Mouse (Mus musculus) heart, adult 8-10 months (tissue): ENCODE data around the gene Tat. TPM values are rescaled to one million over a fixed set of nuclear protein-coding genes. Genes with fewer than 3 reads are reported as not detected.

Source experiments
- DNase-seq: peaks from one replicate; pipeline ENCODE4 v3.0.0; 2022; ENCODE audit warnings: low spot score
- total RNA-seq, 4 experiments: library from RNA; stranded (reverse); gene quantifications; 2 replicates each; pipeline ENCODE4 v1.2.4; 2022

The Tat gene
- total RNA-seq, 4 experiments from 2014 or later = 0.14 to 2.0 (median 0.41) TPM

DNA sequence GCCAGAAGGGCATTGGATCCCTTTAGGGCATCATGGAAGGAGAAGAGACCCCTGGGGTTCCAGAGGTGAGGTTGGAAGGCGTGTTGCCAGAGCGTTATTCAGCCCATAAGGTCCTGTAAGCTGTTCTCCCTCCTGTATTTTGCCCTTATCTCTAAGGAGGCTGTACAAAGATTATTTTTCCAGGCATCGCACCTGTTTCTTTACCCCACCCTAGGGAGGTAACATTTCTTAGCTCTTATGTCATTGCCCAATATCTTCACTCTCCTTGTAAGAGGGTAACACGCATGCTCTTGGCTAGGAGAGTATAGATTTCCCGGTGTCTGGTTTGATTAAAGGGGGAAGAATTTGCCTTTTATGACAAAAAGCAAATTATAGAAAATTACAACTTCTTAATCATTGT lies 49.4 kb downstream of the Tat start, which contains the start of gene Chst4:
Chst4 (minus strand) TSS at position 82 of the 400 bp plus-strand sequence.
- no peak for DNase-seq

DNA sequence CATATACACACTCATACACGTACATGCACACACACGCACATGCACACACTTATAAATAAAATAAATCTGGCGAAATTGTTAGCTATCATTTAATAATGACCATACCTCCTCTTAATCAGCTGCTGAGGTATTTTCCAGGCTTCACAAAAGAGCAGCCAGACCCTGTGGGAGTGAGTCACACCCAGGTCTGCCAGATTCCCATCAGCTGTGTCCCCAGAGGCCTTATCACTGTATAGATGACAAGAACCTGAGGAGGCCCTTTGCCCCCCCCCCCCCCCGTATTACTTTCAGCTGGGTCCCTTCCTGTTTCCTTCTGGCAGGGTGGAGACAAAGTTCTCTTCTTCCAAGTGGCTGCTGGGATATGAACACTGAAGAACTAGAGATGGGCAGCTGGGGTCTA lies 50.3 kb downstream of the Tat start:
- DNase-seq = no peak

Other genes with a start within 250 kb of the Tat start
- 10 to 100 TPM; 30.2 to 37.5 (median 35.7) TPM for gene Ap1g1, start 211.9 kb upstream of the Tat start, total RNA-seq
- gene Phlpp2, start 121.9 kb upstream of the Tat start, total RNA-seq = 1 to 10 TPM; 3.1 to 4.8 (median 4.2) TPM
- gene Marveld3, start 28.2 kb upstream of the Tat start, total RNA-seq = under 1 TPM in 2 of 4 experiments, not detected in 2; 0.17 to 0.53 TPM
- gene Chst4, start 49.3 kb downstream of the Tat start, total RNA-seq = 1 to 10 TPM; 2.2 to 7.2 (median 3.2) TPM
- gene Zfp612, start 89.3 kb downstream of the Tat start, total RNA-seq = 1 to 10 TPM; 5.7 to 9.3 (median 7.7) TPM
- gene Gm21964, start 110.8 kb downstream of the Tat start, total RNA-seq = not detected
- not detected for gene Gm17720, start 112.3 kb downstream of the Tat start, total RNA-seq
- not detected for gene Calb2, start 177.8 kb downstream of the Tat start, total RNA-seq
- 1 to 10 TPM; 2.2 to 3.0 (median 2.6) TPM for gene Cmtr2, start 225.2 kb downstream of the Tat start, total RNA-seq